Mouse (Mus musculus): ENCODE results near the gene Tex35. TPM values are rescaled to one million over a fixed set of nuclear protein-coding genes. Genes with fewer than 3 reads are reported as not detected.
A peak's percentile ranks its signal among the peaks of the same experiment; 100 is the strongest.

Tex35 gene
- polyA plus RNA-seq, 1 experiment = 0.31 TPM

- no peak overlapping the region for H3K4me3 ChIP-seq (ENCODE audit: control insufficient read depth, insufficient read depth, low read length)
- DNase-seq = peak; percentile 45
- no peaks in the 10 kb centered on the region for H3K36me3 ChIP-seq (ENCODE audit: control insufficient read depth, insufficient read depth, low read length)
- H3K4me1 ChIP-seq (replicated peaks; ENCODE audit: control insufficient read depth, insufficient read depth, low read length) = peaks cover 2% of the 10 kb centered on the region
- no peaks in the 10 kb centered on the region for H3K27me3 ChIP-seq (ENCODE audit: control insufficient read depth, insufficient read depth, low read length)
- TF ChIP-seq POLR2A (IDR thresholded peaks at IDR 0.05; ENCODE audit: control insufficient read depth, extremely low read depth, insufficient read depth, low read length, poor library complexity) (no peak), CTCF (IDR thresholded peaks at IDR 0.05; ENCODE audit: borderline replicate concordance, control insufficient read depth, extremely low read depth, insufficient read depth, low read length, poor library complexity) (peak; percentile 86)
- no peak overlapping the region for H3K27ac ChIP-seq (ENCODE audit: control insufficient read depth, insufficient read depth, low read length)
- 19% methylated on average over 25 of the region's 25 CpGs for WGBS
Measured at GRCm38 (mm10) chr1:157086097-157086994, 22.1 kb downstream of the Tex35 start.

GRCm38 (mm10) chr1:157082931-157083330, 25.5 kb downstream of the Tex35 start:
- H3K36me3 ChIP-seq (ENCODE audit: control insufficient read depth, insufficient read depth, low read length) = no peaks in the 10 kb centered on the region
- WGBS = 73% methylated on average over 4 of the region's 4 CpGs
- H3K27me3 ChIP-seq (ENCODE audit: control insufficient read depth, insufficient read depth, low read length) = no peaks in the 10 kb centered on the region
- no peak for TF ChIP-seq POLR2A (IDR thresholded peaks at IDR 0.05; ENCODE audit: control insufficient read depth, extremely low read depth, insufficient read depth, low read length, poor library complexity)
- TF ChIP-seq CTCF (IDR thresholded peaks at IDR 0.05; ENCODE audit: borderline replicate concordance, control insufficient read depth, extremely low read depth, insufficient read depth, low read length, poor library complexity) = no peak
- H3K4me3 ChIP-seq (ENCODE audit: control insufficient read depth, insufficient read depth, low read length) = no peak overlapping the region
- no peak for DNase-seq
- no peak overlapping the region for H3K27ac ChIP-seq (ENCODE audit: control insufficient read depth, insufficient read depth, low read length)
- H3K4me1 ChIP-seq (replicated peaks; ENCODE audit: control insufficient read depth, insufficient read depth, low read length) = peaks cover 2% of the 10 kb centered on the region

GRCm38 (mm10) chr1:157081999-157082398, 26.5 kb downstream of the Tex35 start:
- Histone ChIP-seq H3K36me3 (ENCODE audit: control insufficient read depth, insufficient read depth, low read length) (no peaks in the 10 kb centered on the region), H3K27me3 (ENCODE audit: control insufficient read depth, insufficient read depth, low read length) (no peaks in the 10 kb centered on the region), H3K4me1 (replicated peaks; ENCODE audit: control insufficient read depth, insufficient read depth, low read length) (peaks cover 2% of the 10 kb centered on the region), H3K4me3 (ENCODE audit: control insufficient read depth, insufficient read depth, low read length) (no peak overlapping the region), H3K27ac (ENCODE audit: control insufficient read depth, insufficient read depth, low read length) (no peak overlapping the region)
- DNase-seq = no peak
- 77% methylated on average over 8 of the region's 8 CpGs for WGBS
- TF ChIP-seq POLR2A (IDR thresholded peaks at IDR 0.05; ENCODE audit: control insufficient read depth, extremely low read depth, insufficient read depth, low read length, poor library complexity) = no peak
- peak; percentile 58; the same call in 1 of the 2 replicates for TF ChIP-seq CTCF (IDR thresholded peaks at IDR 0.05; ENCODE audit: borderline replicate concordance, control insufficient read depth, extremely low read depth, insufficient read depth, low read length, poor library complexity)

- H3K27ac ChIP-seq (ENCODE audit: control insufficient read depth, insufficient read depth, low read length) = no peak overlapping the region
- no peak for TF ChIP-seq POLR2A (IDR thresholded peaks at IDR 0.05; ENCODE audit: control insufficient read depth, extremely low read depth, insufficient read depth, low read length, poor library complexity)
- no peak for TF ChIP-seq CTCF (IDR thresholded peaks at IDR 0.05; ENCODE audit: borderline replicate concordance, control insufficient read depth, extremely low read depth, insufficient read depth, low read length, poor library complexity)
- no peaks in the 10 kb centered on the region for H3K36me3 ChIP-seq (ENCODE audit: control insufficient read depth, insufficient read depth, low read length)
- H3K4me1 ChIP-seq (replicated peaks; ENCODE audit: control insufficient read depth, insufficient read depth, low read length) = peaks cover 4% of the 10 kb centered on the region
- no peak overlapping the region for H3K4me3 ChIP-seq (ENCODE audit: control insufficient read depth, insufficient read depth, low read length)
- 64% methylated on average over 15 of the region's 15 CpGs for WGBS
- no peaks in the 10 kb centered on the region for H3K27me3 ChIP-seq (ENCODE audit: control insufficient read depth, insufficient read depth, low read length)
- peak; percentile 37 for DNase-seq
Measured at GRCm38 (mm10) chr1:157081076-157081804, 27.2 kb downstream of the Tex35 start.

GRCm38 (mm10) chr1:157080071-157080470, 28.4 kb downstream of the Tex35 start:
- no peak for DNase-seq
- H3K27me3 ChIP-seq (ENCODE audit: control insufficient read depth, insufficient read depth, low read length) = no peaks in the 10 kb centered on the region
- H3K4me1 ChIP-seq (replicated peaks; ENCODE audit: control insufficient read depth, insufficient read depth, low read length) = peaks cover 4% of the 10 kb centered on the region
- no peaks in the 10 kb centered on the region for H3K36me3 ChIP-seq (ENCODE audit: control insufficient read depth, insufficient read depth, low read length)
- 91% methylated on average over 7 of the region's 7 CpGs for WGBS
- no peak overlapping the region for H3K27ac ChIP-seq (ENCODE audit: control insufficient read depth, insufficient read depth, low read length)
- no peak overlapping the region for H3K4me3 ChIP-seq (ENCODE audit: control insufficient read depth, insufficient read depth, low read length)
- TF ChIP-seq POLR2A (IDR thresholded peaks at IDR 0.05; ENCODE audit: control insufficient read depth, extremely low read depth, insufficient read depth, low read length, poor library complexity) = no peak
- no peak for TF ChIP-seq CTCF (IDR thresholded peaks at IDR 0.05; ENCODE audit: borderline replicate concordance, control insufficient read depth, extremely low read depth, insufficient read depth, low read length, poor library complexity)

GRCm38 (mm10) chr1:157079384-157080025, 29.0 kb downstream of the Tex35 start:
- Histone ChIP-seq H3K4me3 (ENCODE audit: control insufficient read depth, insufficient read depth, low read length) (no peak overlapping the region), H3K27ac (ENCODE audit: control insufficient read depth, insufficient read depth, low read length) (no peak overlapping the region), H3K4me1 (replicated peaks; ENCODE audit: control insufficient read depth, insufficient read depth, low read length) (peaks cover 4% of the 10 kb centered on the region), H3K36me3 (ENCODE audit: control insufficient read depth, insufficient read depth, low read length) (no peaks in the 10 kb centered on the region), H3K27me3 (ENCODE audit: control insufficient read depth, insufficient read depth, low read length) (no peaks in the 10 kb centered on the region)
- WGBS = 66% methylated on average over 11 of the region's 11 CpGs
- TF ChIP-seq CTCF (IDR thresholded peaks at IDR 0.05; ENCODE audit: borderline replicate concordance, control insufficient read depth, extremely low read depth, insufficient read depth, low read length, poor library complexity) (peak; percentile 75; the same call in 1 of the 2 replicates), POLR2A (IDR thresholded peaks at IDR 0.05; ENCODE audit: control insufficient read depth, extremely low read depth, insufficient read depth, low read length, poor library complexity) (no peak)
- DNase-seq = peak; percentile 61

Measured in thymus, adult 2 months (tissue).